Mouse (Mus musculus) testis, adult 2 months (tissue): ENCODE results near the gene Syne4. TPM values are rescaled to one million over a fixed set of nuclear protein-coding genes. Genes with fewer than 3 reads are reported as not detected.

Experiments
- H3K27ac ChIP-seq: fragments of 200-500 bp; 2 replicates; pipeline ENCODE4 v1.5.1; 2012; ENCODE audit warnings: low read depth, low read length; ENCODE audit not compliant: control insufficient read depth, insufficient read depth
- H3K27me3 ChIP-seq: fragments of 200-500 bp; 2 replicates; pipeline ENCODE4 v1.6.1; 2012; ENCODE audit warnings: mild to moderate bottlenecking, low read length, moderate library complexity; ENCODE audit not compliant: control insufficient read depth, insufficient read depth
- H3K36me3 ChIP-seq: fragments of 200-500 bp; 2 replicates; pipeline ENCODE4 v1.6.1; 2012; ENCODE audit warnings: mild to moderate bottlenecking, low read length; ENCODE audit not compliant: control insufficient read depth, insufficient read depth
- H3K4me1 ChIP-seq: fragments of 200-500 bp; 2 replicates; pipeline ENCODE4 v1.6.1; 2012; ENCODE audit warnings: low read length; ENCODE audit not compliant: control insufficient read depth, insufficient read depth
- H3K4me3 ChIP-seq: fragments of 200-500 bp; 2 replicates; pipeline ENCODE4 v1.5.1; 2012; ENCODE audit warnings: low read depth, mild to moderate bottlenecking, low read length, moderate library complexity, mixed read lengths; ENCODE audit not compliant: control insufficient read depth
- CTCF ChIP-seq: fragments of 200-500 bp; IDR thresholded peaks from 2 replicates; pipeline ENCODE4 v1.5.1; 2012; ENCODE audit warnings: low read depth, mild to moderate bottlenecking, inconsistent platforms, low read length, moderate library complexity; ENCODE audit not compliant: control insufficient read depth, insufficient read depth, insufficient replicate concordance
- POLR2A ChIP-seq: fragments of 200-500 bp; IDR thresholded peaks from 2 replicates; pipeline ENCODE4 v1.6.1; 2012; ENCODE audit warnings: low read depth, mild to moderate bottlenecking, inconsistent platforms, low read length, moderate library complexity; ENCODE audit not compliant: control insufficient read depth
- polyA plus RNA-seq: library from polyadenylated mRNA; depleted of rRNA; stranded (reverse); fragments of >200 nt; gene quantifications from 2 replicates; pipeline ENCODE4 v1.2.3, GENCODE M21; 2012

Gene Syne4
- polyA plus RNA-seq, 1 experiment = 7.4 TPM

- Histone ChIP-seq H3K27me3 (no peaks in the 10 kb centered on the region), H3K36me3 (no peaks in the 10 kb centered on the region), H3K4me1 (peaks cover 15% of the 10 kb centered on the region), H3K4me3 (no peak overlapping the region), H3K27ac (no peak overlapping the region)
- no peak for TF ChIP-seq CTCF
Observed at GRCm38 (mm10) chr7:30289071-30289713, 25.4 kb upstream of the Syne4 start.

DNA sequence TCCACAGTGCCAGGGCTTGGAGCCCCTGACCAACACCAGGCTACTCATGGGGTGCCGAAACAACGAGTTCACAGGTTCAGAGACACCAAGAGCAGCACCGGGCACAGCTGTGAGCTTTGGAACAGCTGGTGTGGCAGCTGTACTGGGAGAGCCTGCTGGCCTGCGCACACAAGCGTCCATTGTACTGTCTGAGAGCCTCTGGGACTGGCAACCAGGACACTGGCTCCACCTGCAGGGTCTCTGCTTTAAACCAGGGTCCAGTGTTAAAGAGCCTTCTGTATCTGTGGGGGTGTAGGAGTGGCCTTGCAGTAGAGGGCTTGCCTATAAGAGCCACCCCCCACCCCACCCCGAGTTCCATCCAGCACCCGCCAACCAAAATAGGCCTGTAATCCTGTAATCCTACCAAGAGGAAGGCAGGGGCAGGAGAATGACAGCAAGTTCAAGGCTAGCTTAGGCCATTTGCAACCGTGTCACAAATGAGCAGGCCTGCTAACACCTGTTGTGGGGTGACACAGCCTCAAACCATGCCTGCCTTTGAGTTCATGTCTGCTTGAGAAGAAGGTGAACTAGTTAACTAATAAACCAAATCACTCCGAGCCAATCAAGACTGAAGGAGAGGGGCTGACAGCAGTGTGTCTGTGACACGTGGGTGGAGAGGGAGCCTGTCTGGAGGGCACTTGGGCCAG is 24.8 kb upstream of the Syne4 start:
- TF ChIP-seq POLR2A (no peak), CTCF (no peak)

DNA sequence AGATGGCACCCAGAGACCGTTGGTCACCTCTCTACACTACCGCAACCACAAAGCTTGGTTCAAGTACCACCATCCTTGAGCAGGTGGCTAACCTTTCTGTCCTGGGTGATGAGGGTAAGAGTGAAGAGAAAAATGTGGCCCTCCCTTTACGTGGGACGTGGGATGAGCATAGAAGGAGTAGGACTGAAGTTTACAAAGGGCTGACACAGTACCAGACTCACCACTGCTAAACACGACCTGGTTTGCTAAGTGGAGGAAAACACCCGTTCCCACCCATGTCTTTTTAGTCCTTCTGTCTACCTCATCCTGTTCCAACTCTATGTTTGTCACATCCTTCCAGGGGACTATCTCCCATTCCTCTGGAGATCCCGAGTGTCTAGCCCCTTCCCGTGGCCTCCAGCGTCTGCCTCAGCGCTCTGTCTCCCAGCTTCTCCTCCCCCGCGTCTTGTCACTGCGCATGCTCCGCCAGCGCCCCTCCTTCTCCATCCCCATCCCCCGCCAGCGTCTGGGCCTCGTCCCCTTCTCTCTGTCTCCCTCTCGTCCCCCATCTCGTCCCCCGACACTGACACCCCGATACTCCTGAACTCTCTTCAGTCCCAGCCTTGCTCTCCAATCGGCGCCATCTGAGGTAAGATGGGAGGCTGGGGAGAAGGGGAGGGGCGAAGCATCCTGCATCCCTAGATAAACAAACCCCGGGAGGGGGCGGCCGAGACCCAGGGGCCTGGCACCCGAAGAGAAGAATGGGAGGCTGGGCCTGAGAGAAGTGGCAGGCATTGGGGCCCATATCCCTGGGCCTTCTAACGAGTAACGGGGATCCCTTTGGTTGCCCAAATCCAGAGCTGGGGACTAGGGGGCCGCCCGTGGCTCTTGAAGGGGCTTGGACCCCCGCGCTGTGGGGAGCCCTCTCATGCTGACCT is 23.1 kb upstream of the Syne4 start, which contains the start of gene Clip3:
TSS of gene Clip3 (plus strand) at position 514 of the 917 bp plus-strand sequence.
- Histone ChIP-seq H3K27me3 (no peaks in the 10 kb centered on the region), H3K4me1 (peaks cover 15% of the 10 kb centered on the region), H3K27ac (peak within 1 kb of the TSS; percentile 15; the same call in 1 of the 2 replicates), H3K36me3 (no peaks in the 10 kb centered on the region), H3K4me3 (peak within 1 kb of the TSS; percentile 89)
- TF ChIP-seq POLR2A = peak; percentile 36
- no peak for TF ChIP-seq CTCF

More for the DNA sequence above, 24.8 kb upstream of the Syne4 start:
- H3K27ac ChIP-seq = no peak overlapping the region
- peaks cover 15% of the 10 kb centered on the region for H3K4me1 ChIP-seq
- no peak overlapping the region for H3K4me3 ChIP-seq
- no peaks in the 10 kb centered on the region for H3K36me3 ChIP-seq
- H3K27me3 ChIP-seq = no peaks in the 10 kb centered on the region

- Histone ChIP-seq H3K27ac (peak overlapping the region; percentile 34; the same call in 1 of the 2 replicates), H3K4me1 (peaks cover 15% of the 10 kb centered on the region), H3K36me3 (no peaks in the 10 kb centered on the region), H3K27me3 (no peaks in the 10 kb centered on the region), H3K4me3 (no peak overlapping the region)
- no peak for TF ChIP-seq CTCF
- no peak for TF ChIP-seq POLR2A
Observed at GRCm38 (mm10) chr7:30293795-30294194, 20.8 kb upstream of the Syne4 start.

DNA sequence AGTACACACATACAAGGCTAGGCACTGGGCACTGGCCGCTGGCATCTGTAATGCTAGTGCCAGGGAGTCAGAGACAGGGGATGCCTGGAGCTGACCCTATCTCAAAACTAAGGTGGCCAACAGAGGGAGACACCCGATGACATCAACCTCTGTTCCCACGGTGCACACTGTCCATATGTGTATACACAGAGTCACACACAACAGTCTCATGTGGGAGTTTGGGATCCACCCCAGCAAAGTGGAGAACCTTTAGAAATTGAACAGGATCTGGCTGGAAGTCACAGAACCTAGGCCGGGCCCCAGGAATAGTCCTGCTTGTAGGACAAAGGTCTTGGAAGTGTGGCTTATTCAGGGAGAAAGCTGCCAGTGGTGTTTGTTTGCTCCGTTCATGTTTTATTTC is 20.3 kb upstream of the Syne4 start:
- Histone ChIP-seq H3K27ac (peak overlapping the region; percentile 34), H3K36me3 (no peaks in the 10 kb centered on the region), H3K4me1 (peaks cover 15% of the 10 kb centered on the region), H3K27me3 (no peaks in the 10 kb centered on the region), H3K4me3 (no peak overlapping the region)
- TF ChIP-seq CTCF = no peak
- TF ChIP-seq POLR2A = no peak

- peak overlapping the region; percentile 34 for H3K27ac ChIP-seq
- H3K36me3 ChIP-seq = no peaks in the 10 kb centered on the region
- H3K4me3 ChIP-seq = no peak overlapping the region
- H3K27me3 ChIP-seq = no peaks in the 10 kb centered on the region
- H3K4me1 ChIP-seq = peaks cover 15% of the 10 kb centered on the region
- no peak for TF ChIP-seq CTCF
- peak; percentile 34; the same call in 1 of the 2 replicates for TF ChIP-seq POLR2A
Observed at GRCm38 (mm10) chr7:30295103-30295502, 19.5 kb upstream of the Syne4 start.

DNA sequence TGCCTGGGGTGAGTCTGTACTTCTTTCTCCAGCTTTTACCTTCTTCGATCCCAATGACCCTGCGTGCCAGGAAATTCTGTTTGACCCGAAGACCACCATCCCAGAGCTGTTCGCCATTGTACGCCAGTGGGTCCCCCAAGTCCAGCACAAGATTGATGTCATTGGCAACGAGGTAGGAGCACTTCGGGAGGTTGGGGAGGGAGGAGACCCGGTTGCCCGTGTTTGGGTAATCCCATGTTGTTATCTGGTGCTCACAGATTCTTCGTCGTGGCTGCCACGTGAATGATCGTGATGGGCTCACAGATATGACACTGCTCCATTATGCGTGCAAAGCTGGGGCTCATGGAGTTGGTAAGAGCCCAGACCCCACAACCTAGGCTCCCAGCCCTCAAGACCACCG is 17.8 kb upstream of the Syne4 start:
- no peak for TF ChIP-seq POLR2A
- no peak for TF ChIP-seq CTCF
- H3K4me3 ChIP-seq = no peak overlapping the region
- no peak overlapping the region for H3K27ac ChIP-seq
- H3K36me3 ChIP-seq = no peaks in the 10 kb centered on the region
- H3K27me3 ChIP-seq = no peaks in the 10 kb centered on the region
- peaks cover 4% of the 10 kb centered on the region for H3K4me1 ChIP-seq
